Mouse (Mus musculus) embryo, embryonic 10.5 days (tissue): ENCODE data around the gene Fcgr3.

Experiments used
- DNase-seq: peaks from one replicate; pipeline ENCODE4 v3.0.0-alpha.2; 2015; ENCODE audit warnings: low spot score

The Fcgr3 gene

DNA sequence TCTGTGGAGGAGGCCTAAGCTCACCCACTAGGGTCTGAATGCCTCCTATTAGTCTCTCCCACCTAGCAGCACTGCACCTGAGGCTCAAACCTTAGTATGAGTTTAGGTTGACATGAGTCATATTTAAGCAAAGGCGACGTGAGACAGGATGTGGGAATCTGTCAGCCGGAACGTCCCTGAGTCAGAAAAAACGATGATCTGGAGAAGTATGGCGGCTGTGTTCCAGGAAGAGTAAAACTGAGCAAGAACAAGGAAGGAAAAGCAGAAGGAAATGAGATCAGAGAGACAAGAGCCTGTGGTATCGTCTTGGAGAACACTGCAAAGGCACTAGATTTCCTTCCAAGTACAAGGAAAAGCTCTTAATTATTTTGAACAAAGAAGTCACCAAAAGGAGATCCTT, 14.0 kb downstream of the Fcgr3 start:
- no peak for DNase-seq

DNA sequence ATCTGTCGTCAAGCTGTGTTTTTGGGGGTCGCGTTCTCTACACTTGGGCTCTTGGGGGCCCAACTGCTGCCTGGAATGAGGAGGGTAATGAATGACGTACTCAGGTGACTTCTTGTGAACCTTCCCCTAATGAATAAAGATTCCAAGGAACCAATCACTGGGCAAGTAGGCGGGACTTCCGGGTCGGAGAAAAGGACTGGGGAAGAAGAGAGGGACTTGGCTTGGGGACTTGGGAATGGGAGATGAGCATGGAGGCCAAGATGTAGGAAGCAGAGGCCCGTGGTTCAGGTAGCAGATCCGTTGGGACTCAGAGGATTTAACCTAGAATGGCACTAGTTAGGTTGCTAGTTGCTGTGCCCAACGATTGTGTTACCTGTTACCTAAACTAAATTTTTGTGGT, 15.5 kb downstream of the Fcgr3 start:
- no peak for DNase-seq

DNA sequence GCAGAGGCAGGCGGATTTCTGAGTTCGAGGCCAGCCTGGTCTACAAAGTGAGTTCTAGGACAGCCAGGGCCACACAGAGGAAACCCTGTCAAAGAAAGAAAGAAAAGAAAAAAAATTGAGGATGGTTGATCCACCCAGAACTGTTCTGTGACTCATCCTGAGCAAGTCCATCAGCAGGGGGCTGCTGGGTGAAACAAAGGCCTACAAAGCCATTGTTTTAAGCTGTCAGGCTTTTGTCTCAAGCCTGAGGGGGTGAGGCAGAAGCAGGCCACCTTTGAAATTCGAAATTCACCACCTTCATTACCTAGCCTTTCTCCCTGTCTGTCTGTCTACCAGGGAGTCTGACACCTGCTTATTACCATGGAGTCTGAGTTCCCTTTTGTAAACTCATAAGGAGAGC, 18.2 kb downstream of the Fcgr3 start:
- no peak for DNase-seq

DNA sequence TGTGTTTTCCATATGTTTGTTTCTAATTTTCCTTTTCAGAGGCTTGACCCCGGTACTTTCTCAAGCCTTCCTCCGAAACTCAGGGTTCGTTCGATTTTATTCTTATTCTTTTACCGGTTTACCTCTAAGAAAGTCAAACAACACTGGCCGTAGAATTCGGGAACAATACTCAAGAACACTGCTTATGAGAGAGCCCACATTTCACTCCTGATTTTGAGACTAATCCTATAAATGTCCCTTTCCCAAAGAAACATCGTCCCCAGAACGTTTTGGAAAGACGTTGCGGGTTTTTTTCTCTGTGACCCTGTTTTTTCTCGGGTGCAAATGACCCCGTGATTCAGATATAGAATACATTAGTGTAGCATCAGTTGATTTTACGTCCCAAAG, 19.7 kb downstream of the Fcgr3 start:
- no peak for DNase-seq

DNA sequence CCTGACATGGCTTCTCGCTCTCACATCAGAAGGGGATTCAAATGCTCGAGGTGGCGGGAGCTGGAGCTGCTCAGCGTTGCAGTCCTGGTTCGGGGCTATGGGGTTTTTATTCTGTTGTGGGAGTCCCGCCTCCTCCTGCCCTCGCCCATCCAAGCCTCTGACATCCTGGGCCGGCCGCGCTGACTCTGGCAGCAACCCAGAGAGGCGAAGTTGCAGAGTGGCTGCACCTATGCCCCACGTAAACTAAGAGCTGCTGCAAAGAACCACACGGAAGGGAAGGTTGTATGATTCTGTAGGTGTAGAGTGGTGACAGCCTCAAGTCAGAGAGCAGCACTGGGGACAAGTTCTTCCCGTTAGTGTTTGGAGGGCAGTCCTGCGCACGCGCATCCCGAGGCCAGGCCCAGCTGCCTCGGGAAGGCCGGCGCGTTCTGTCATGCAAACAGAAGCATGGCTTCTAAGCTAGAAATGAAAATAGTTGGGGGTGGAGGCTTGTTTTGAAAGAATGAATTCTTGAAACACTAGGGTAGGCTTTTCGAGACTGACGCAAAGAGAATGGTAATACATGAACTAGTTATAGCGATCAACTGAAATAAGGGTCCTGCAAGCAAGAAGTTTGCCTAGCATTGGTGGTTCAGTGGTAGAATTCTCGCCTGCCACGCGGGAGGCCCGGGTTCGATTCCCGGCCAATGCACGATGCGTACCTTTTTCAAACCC, 20.2 kb downstream of the Fcgr3 start:
- DNase-seq: peak; percentile 96

DNA sequence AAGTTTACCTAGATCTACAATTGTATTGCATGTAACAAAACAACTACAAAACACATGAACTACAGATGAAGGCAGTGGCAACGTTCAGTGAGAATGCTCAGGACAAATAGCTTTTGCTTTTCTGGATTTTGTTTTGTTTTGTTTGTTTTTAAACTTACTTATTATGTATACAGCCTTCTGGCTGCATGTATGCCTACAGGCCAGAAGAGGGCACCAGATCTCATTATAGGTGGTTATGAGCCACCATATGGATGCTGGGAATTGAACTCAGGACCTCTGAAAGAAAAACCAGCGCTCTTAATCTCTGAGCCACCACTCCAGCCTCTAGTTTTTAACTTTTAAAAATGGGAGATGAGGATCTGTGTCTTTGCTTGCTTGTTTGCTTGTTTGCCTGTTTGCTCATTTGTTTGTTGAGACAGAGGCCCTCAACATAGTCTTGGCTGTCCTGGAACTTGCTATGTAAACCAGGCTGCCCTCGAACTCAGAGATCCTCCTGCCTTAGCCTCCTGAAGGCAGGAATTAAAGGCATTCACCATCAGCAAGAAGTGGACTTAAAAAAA, 21.1 kb downstream of the Fcgr3 start:
- no peak for DNase-seq

DNA sequence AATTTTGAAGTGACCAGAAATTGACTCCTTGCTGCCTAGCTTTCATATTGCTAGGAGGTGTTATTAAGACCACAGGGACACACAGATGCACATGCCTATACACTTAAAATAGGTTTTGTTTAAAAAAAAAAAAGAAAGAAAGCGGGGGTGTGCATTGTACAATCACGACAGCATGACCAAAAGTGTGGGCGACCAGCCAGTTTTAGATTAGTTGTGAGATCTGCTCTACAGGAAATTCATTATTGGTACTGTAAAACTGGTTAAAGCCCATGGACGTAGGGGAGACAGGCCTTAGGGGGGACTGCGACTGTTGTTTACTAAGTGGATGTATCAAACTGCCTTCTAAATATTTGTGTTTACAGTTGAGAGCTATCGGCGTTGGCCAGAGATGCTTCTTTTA, 24.9 kb downstream of the Fcgr3 start:
- DNase-seq: no peak

DNA sequence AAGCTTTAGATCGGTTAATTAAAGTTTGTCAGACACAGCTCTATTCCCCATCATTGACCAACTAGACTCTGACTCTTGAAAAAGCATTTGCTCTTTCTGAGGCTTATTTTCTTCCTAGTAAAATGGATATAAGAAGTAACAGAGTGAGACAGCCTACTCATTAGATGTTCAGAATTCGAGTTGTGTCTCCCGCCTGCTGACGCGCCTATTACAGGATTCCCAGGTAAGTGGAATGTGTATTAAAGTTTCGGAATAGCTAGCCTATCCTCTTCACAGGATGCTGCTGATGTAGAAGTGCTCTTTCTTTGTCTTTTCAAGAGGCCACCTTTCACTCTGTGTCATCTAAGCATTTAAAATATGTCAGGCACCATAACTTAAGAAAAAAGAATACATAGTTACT, 25.6 kb downstream of the Fcgr3 start:
- no peak for DNase-seq

DNA sequence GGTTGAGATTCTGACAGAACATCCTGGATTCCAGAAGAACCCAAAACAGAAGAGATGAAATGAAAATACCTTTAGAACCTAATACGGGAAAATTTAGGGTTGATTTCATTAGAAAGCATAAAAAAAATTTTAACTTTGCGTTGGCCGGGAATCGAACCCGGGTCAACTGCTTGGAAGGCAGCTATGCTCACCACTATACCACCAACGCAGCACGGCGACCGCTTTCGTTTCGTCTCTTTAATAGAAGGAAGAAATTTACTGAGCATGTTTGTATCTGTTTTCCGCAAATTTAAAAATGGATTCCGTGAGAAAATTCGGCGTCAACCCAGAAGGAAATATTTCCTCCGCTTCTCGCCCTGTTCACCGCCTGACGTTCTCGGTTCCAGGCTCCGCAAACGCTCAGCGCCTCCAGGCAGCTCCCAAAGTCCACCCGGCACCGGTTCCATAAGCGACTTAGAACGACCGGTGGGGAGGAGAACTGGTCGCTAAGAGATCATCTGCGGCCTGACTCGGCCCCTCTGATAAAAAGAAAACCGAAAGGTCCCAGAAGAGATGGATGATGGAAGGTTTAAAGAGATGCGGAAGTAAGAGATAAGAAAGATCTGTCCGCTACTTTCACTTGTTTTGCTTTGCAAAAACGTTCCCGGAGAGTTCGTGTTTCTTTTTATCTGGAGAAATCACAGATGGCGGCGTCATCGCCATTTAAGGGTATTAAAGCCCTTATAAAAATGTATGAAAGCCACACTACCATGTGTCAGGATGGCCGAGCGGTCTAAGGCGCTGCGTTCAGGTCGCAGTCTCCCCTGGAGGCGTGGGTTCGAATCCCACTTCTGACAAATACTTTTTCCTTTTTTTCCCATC, 26.6 kb downstream of the Fcgr3 start:
- peak; percentile 93 for DNase-seq

DNA sequence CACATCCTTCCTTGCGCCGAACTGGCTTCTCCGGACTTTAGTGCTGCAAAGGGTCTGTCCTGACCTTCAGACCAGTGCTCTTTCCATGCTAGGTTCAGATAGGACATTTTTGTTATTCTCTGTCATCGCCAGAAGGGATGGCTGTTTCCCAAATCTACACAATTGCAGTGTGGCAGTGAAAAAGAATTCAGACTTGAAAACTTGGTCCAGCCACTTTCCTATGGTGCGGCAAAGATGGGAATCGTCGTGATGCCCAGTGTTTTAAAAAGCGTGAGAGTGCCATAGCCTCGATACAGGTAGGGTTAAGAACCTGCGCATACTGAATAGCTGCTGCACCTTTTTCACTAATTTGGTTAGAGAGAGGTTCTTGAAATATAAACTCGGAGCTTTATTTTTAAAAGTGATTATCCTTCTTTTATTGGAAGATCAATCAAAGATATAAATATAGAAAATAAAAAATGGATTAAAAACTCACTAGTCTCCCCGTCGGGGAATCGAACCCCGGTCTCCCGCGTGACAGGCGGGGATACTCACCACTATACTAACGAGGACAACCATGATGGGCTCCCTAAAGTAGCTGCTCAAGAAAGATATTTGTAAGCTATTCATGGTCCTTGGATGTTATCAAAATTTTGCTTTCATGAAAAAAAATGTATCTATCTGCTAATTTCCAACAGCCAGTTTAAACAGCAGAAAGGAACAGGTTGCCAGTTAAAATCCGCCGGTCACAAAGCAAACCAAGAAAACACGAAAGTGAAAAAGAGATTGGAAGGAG, 28.0 kb downstream of the Fcgr3 start:
- peak; percentile 96 for DNase-seq

DNA sequence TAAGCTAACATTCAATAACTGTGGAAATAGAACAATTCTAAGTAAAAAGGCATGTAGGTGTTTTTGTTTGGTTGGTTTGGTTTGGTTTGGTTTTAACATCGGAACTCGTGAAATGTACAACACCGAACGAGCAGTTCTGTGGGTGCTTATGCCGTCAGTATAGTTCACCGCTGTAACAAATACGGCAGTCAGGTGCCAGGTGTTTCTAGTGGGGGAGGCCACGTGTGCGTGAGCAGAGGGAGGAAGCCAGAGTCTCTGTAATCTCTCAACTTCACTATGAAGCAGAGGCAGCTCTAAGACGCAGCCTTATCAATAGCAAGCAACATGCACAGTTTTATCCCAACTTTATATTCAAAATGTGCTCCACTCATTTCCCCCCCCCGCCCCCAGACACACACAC, 29.1 kb downstream of the Fcgr3 start:
- DNase-seq: no peak

DNA sequence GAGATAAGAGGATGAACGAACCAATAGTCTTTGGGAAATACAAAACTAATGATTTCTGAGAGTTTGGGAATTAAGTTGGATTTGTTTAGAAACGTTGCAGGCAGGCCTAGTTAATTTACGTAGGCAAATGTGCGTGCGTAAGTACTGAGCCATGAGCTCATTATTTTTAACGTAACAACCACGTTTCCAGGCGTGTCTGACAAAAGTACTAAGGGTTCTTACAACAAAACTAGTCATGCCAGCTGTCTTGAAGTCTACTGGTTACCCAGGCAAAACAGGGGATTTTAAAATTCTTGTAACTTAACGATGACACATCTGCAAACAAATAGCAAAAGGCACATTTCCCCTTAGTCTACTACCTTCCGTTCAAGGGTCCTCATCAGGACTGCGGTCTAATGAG, 30.5 kb downstream of the Fcgr3 start:
- no peak for DNase-seq

DNA sequence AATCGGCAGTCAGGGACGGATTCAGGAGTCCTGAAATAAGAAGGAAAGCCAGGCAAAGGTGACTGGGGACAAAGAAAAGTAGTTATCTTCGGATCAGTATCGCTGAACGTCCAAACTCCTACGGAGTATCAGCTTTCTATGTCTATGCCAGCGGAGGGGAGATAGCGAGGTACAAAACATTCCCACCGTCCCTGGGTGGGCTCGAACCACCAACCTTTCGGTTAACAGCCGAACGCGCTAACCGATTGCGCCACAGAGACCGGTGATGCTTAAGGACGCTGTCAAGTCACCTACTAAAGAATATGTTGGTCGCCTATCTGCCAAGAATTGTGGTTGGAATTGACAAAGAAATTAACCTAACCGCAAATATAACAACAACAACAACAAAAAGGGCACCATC, 31.0 kb downstream of the Fcgr3 start:
- peak; percentile 94 for DNase-seq

DNA sequence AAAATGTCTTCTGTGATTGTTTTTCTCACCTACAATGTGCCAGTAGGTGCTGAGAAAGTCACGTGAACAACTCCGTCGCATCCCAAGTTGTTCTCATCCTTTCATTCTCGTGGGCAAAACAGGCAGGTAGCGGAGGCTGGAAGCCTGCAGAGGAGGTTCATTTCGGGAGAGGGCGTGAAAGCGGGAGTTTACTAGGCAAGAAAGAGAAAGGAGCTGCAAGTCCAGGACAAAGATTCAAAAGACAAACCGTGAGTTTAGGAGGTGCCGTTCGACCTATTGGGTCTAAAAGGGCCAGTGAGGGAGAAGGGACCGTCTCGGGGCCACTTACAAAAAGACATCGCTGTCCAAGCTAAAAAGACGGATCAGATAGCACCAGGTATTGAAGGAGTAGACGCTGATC, 31.5 kb downstream of the Fcgr3 start:
- peak; percentile 52 for DNase-seq

DNA sequence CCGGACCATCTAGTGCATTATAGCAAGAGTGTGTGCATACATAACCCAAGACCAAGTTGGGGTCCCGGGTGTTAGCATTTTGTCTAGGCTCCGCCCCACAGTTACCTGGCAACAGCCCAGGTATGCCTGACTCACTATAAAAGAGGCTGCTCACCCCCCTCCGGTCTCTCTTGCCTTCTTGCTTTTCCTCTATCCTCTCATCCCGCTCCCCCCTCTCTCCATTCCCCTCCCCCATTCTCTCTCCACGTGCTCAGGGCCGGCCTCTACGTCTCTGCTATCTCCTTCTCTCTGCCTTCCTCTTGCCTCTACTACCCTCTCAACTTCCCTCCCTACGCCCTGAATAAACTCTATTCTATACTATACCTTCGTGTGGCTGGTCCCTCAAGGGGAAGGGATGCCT, 32.0 kb downstream of the Fcgr3 start:
- DNase-seq: peak; percentile 35

DNA sequence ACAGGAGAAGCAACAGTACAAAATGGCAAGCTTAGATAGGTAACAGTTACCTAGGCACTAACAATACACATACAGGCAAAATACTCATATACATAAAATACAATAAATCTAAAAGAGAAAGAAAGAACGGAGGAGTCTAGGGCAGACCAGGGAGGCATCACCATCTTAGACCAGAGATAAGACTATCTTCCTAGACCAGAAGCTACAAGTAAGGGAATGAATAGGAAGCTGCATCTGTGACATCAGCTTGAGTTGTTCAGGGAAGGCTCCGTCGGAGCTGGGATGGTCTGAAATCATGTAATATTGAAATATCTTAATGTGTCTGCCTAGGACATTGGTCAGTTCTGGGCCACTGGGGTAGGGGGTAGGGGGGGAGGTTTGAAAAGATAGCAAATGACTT, 33.0 kb downstream of the Fcgr3 start:
- no peak for DNase-seq

DNA sequence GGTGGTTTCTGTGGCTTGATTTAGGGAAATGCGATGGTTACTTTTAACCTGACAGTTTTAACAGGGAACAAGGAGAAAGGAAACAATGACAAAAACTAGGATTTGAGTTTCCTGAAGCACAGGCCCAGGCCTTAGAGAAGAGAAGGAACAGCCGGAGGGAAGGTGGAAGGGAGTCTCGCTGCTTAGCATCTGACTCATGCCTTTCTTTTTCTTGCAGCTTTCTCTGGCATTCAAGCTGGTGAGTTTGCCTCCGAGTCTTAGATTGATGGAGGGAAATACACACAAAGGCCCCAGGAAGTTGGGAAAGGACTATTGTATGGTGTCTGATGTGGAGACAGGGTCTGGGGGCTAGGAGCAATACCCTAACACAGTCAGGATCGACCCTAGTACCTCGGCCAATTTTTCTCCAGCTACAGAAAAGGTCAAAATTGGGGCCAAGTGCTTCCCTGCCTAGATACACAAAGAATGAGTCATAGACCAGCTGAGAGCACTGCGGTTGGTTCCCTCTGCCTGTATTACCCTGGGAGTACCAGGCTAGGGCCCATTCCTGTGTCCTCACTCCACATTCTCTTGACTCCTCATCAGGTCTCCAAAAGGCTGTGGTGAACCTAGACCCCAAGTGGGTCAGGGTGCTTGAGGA, 45.3 kb downstream of the Fcgr3 start:
- no peak for DNase-seq

DNA sequence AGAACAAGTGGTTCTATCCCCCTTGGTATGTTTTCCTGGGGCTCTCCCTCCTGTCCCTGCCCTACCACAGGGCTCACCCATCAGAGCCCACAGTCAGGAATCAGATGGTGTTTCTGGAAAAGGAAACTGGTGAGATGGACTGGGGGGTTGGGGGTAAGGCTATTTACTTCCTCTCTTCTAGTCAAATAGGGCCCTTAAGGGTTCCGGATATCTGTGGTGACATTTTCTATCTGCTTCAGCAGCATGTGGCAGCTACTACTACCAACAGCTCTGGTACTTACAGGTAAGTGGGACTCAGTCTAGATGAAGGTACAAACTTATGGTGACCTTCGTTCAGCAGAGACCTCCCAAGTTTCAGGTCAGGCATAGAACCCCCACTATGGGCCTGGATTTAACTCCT, 46.0 kb downstream of the Fcgr3 start, which contains the start of gene Fcgr4:
Gene Fcgr4 (plus strand): TSS at position 184 of the 400 bp plus-strand sequence.
- DNase-seq: no peak

DNA sequence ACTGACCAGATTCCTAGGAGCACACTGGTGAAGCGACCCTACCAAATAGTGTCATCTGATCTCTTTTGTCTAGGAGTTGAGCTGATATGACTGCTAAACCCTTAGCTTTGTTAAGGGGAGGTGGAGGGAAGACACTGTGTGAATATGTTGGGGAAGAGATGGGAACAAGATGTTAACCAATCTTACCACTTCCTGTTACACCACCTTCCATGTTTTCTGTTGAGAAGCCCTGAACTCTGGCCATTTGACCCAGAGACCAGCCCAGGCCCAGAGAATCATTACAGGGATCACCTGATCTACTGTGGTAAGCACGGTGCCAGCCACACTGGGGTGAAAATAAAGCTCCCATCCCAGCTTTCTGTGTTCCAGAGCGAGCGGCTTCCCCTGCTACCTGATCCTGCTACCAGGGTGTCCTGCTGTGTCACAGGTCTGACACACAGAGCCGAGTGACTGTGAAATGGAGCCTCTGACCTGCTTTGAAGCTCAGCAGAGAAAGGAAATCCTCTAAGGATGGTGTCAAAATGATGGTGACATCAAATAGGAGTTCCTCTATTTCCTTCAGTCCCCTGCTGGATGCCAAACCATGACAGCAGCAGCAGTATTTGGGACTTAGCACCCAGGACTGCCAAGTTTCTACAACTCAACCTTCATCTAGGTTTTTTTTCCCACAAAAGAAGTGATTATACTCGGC, 47.1 kb downstream of the Fcgr3 start:
- DNase-seq: no peak

DNA sequence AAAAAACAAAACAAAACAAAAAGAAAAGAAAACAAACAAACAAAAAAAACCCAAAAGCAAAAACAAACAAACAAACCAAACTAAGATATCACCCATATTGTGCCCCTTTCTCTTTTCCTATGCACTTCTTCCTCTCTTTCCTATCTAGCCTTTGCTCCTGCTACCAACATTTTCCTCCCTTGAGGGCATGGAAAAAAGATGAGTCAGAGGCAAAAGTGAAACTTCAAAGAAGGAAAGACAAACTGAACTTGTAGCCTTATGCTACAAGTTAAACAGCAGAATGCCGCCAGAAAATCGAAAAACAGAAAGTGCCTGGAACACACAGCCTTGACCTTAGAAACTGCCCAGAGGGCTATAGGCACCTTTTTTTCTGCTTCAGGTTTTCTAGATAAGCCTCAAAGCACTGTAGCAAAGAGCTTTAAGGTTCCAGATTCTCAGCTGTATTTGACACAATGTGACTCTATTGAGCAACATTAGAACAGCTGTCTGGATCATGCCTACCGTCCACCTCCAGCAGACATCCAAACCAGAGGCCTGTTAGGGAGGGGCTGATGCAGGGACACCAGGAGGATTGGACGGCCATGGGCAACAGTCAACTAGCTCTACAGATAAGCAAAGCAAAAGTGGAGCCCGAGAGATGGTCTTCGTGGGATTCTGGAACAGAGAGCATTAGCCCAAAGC, 47.9 kb downstream of the Fcgr3 start:
- no peak for DNase-seq

DNA sequence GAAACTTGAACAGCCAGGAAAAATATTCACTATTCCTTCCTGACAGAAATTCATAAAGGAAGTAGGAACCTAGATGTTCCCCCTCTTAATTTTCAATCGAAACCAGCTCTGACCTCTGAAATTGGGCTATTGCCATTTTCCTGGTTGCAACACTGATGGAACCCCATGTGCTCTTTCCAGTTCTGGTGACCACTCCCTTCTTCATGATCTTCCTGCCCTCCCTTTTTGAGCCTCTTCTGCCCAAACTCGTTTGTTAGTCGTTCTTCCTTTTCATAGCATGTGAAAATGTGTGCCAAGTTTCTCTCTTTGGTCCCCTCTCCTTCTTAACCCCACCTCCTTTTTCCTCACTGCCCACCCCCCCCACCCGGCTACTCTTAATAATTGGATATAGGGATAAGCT, 53.0 kb downstream of the Fcgr3 start:
- DNase-seq: no peak
